Mouse (Mus musculus) CH12.LX (cell line): ENCODE data around the gene Wdr62. TPM values are rescaled to one million over a fixed set of nuclear protein-coding genes. Genes with fewer than 3 reads are reported as not detected.

Experiments
- DNase-seq: peaks from one replicate; pipeline ENCODE4 v3.0.0-alpha.2; 2013; ENCODE audit errors: extremely low read depth
- H3K27ac ChIP-seq: 2 replicates; pipeline ENCODE4 v1.5.1; 2012; ENCODE audit warnings: low read depth, mild to moderate bottlenecking, control low read depth, moderate library complexity; ENCODE audit not compliant: insufficient read depth
- H3K27me3 ChIP-seq: replicated peaks from 2 replicates; pipeline ENCODE3; 2012; ENCODE audit warnings: inconsistent platforms
- H3K36me3 ChIP-seq, 2 experiments: replicated peaks in 1 of 2; 2 replicates each; pipeline versions ENCODE3 to v1.6.1; 2012; ENCODE audit warnings: inconsistent platforms in 1 of 2, low read length in 1 of 2, mild to moderate bottlenecking in 1 of 2, mixed read lengths in 1 of 2, moderate library complexity in 1 of 2; ENCODE audit not compliant: control insufficient read depth in 1 of 2, insufficient read depth in 1 of 2
- H3K4me1 ChIP-seq, 2 experiments: 2 replicates each; pipeline ENCODE4 v1.6.1; 2012; ENCODE audit warnings: inconsistent platforms in 1 of 2, moderate library complexity in 1 of 2; ENCODE audit not compliant: insufficient read depth in 2 of 2, control insufficient read depth in 1 of 2
- H3K4me2 ChIP-seq: 2 replicates; pipeline ENCODE4 v1.6.1; 2012; ENCODE audit warnings: low read depth, mild to moderate bottlenecking, control low read depth; ENCODE audit not compliant: poor library complexity, insufficient read depth, severe bottlenecking
- H3K4me3 ChIP-seq, 3 experiments: fragments of 150-350 bp in 1 of 3; sonication (generic) in 1 of 3; replicated peaks in 1 of 3; 2 replicates each; pipeline versions ENCODE3 to v1.5.1; 2011 to 2012; ENCODE audit warnings: low read depth in 2 of 3, low read length in 2 of 3, mild to moderate bottlenecking in 2 of 3, moderate library complexity in 2 of 3, control low read depth in 1 of 3, improper control_type of control experiment in 1 of 3, inconsistent platforms in 1 of 3, mixed read lengths in 1 of 3; ENCODE audit not compliant: poor library complexity in 1 of 3
- H3K79me2 ChIP-seq: replicated peaks from 2 replicates; pipeline ENCODE4 v1.6.1; 2012; ENCODE audit warnings: mild to moderate bottlenecking, moderate library complexity; ENCODE audit not compliant: control insufficient read depth, poor library complexity, insufficient read depth, severe bottlenecking; ENCODE audit errors: extremely low read depth
- H3K9ac ChIP-seq: 2 replicates; pipeline ENCODE4 v1.6.1; 2012; ENCODE audit warnings: low read depth, mild to moderate bottlenecking, control low read depth, moderate library complexity; ENCODE audit not compliant: insufficient read depth
- H3K9me3 ChIP-seq: replicated peaks from 2 replicates; pipeline ENCODE3; 2012; ENCODE audit warnings: low read length, inconsistent platforms, mixed read lengths
- BHLHE40 ChIP-seq: IDR thresholded peaks from 2 replicates; pipeline ENCODE4 v1.6.1; 2011; ENCODE audit warnings: mild to moderate bottlenecking, low read depth, low read length, improper control_type of control experiment
- CHD1 ChIP-seq: IDR thresholded peaks from 2 replicates; pipeline ENCODE4 v1.6.1; 2012; ENCODE audit warnings: low read depth, low read length, improper control_type of control experiment, inconsistent platforms
- CHD2 ChIP-seq: IDR thresholded peaks from 2 replicates; pipeline ENCODE4 v1.6.1; 2011; ENCODE audit warnings: low read length, improper control_type of control experiment
- E2F4 ChIP-seq: IDR thresholded peaks from 2 replicates; pipeline ENCODE4 v1.6.1; 2011; ENCODE audit warnings: low read depth, low read length, improper control_type of control experiment; ENCODE audit not compliant: insufficient replicate concordance
- ELF1 ChIP-seq: IDR thresholded peaks from 2 replicates; pipeline ENCODE4 v1.6.1; 2014; ENCODE audit warnings: low read depth, mild to moderate bottlenecking, inconsistent platforms, low read length, improper control_type of control experiment
- EP300 ChIP-seq: IDR thresholded peaks from 2 replicates; pipeline ENCODE4 v1.6.1; 2011; ENCODE audit warnings: low read length, improper control_type of control experiment
- ETS1 ChIP-seq: conservative IDR thresholded peaks from 2 replicates; pipeline ENCODE4 v1.6.1; 2012; ENCODE audit warnings: low read depth, mild to moderate bottlenecking, inconsistent platforms, low read length, improper control_type of control experiment, moderate library complexity
- IRF4 ChIP-seq: IDR thresholded peaks from 2 replicates; pipeline ENCODE4 v1.6.1; 2014; ENCODE audit warnings: low read depth, mild to moderate bottlenecking, inconsistent platforms, low read length, improper control_type of control experiment
- JUN ChIP-seq: IDR thresholded peaks from 2 replicates; pipeline ENCODE4 v1.6.1; 2011; ENCODE audit warnings: low read depth, mild to moderate bottlenecking, low read length, improper control_type of control experiment, moderate library complexity; ENCODE audit not compliant: insufficient read depth
- JUND ChIP-seq: conservative IDR thresholded peaks from 2 replicates; pipeline ENCODE4 v1.6.1; 2011; ENCODE audit warnings: low read depth, low read length, improper control_type of control experiment
- MAX ChIP-seq: IDR thresholded peaks from 2 replicates; pipeline ENCODE4 v1.6.1; 2011; ENCODE audit warnings: low read length, improper control_type of control experiment
- MXI1 ChIP-seq: IDR thresholded peaks from 2 replicates; pipeline ENCODE4 v1.6.1; 2011; ENCODE audit warnings: mild to moderate bottlenecking, low read depth, low read length, improper control_type of control experiment
- MYC ChIP-seq: IDR thresholded peaks from 2 replicates; pipeline ENCODE4 v1.6.1; 2011; ENCODE audit warnings: low read depth, mild to moderate bottlenecking, improper control_type of control experiment, low read length
- NELFE ChIP-seq: IDR thresholded peaks from 2 replicates; pipeline ENCODE4 v1.6.1; 2011; ENCODE audit warnings: low read depth, low read length, improper control_type of control experiment
- POLR2A ChIP-seq: IDR thresholded peaks from 2 replicates; pipeline ENCODE4 v1.6.1; 2011; ENCODE audit warnings: low read depth, mild to moderate bottlenecking, improper control_type of control experiment, low read length
- SIN3A ChIP-seq: IDR thresholded peaks from 2 replicates; pipeline ENCODE4 v1.6.1; 2012; ENCODE audit warnings: low read length, improper control_type of control experiment, inconsistent platforms
- TBP ChIP-seq: conservative IDR thresholded peaks from 2 replicates; pipeline ENCODE4 v1.6.1; 2011; ENCODE audit warnings: low read depth, low read length, improper control_type of control experiment
- TCF12 ChIP-seq: IDR thresholded peaks from 2 replicates; pipeline ENCODE4 v1.6.1; 2014; ENCODE audit warnings: low read depth, mild to moderate bottlenecking, inconsistent platforms, low read length, improper control_type of control experiment
- UBTF ChIP-seq: IDR thresholded peaks from 2 replicates; pipeline ENCODE4 v1.6.1; 2012; ENCODE audit warnings: low read depth, mild to moderate bottlenecking, inconsistent platforms, low read length, improper control_type of control experiment, moderate library complexity
- USF1 ChIP-seq: IDR thresholded peaks from 2 replicates; pipeline ENCODE4 v1.6.1; 2014; ENCODE audit warnings: low read depth, mild to moderate bottlenecking, inconsistent platforms, low read length, improper control_type of control experiment
- USF2 ChIP-seq: conservative IDR thresholded peaks from 2 replicates; pipeline ENCODE4 v1.6.1; 2011; ENCODE audit warnings: low read depth, low read length, improper control_type of control experiment
- ZKSCAN1 ChIP-seq: IDR thresholded peaks from 2 replicates; pipeline ENCODE4 v1.6.1; 2012; ENCODE audit warnings: low read depth, inconsistent platforms, low read length, improper control_type of control experiment, borderline replicate concordance
- ZNF384 ChIP-seq: IDR thresholded peaks from 2 replicates; pipeline ENCODE4 v1.6.1; 2012; ENCODE audit warnings: low read depth, low read length, improper control_type of control experiment, inconsistent platforms
- dilution Hi-C: fragments of 300-500 bp; cut with MboI; formaldehyde crosslinking; loops from 2 replicates; pipeline ENCODE4 v1.14.3; 2020; ENCODE audit warnings: low sequenced_read_pairs; ENCODE audit not compliant: extremely low pct_unique_long_range_greater_than_20kb, extremely low pct_ligation_motif_present
- in situ Hi-C: fragments of 300-500 bp; cut with MboI; formaldehyde crosslinking; loops from 3 replicates; pipeline ENCODE4 v1.14.3; 2019; ENCODE audit warnings: low sequenced_read_pairs, low pct_ligation_motif_present, low pct_unique_long_range_greater_than_20kb, mixed read lengths
- polyA plus RNA-seq: library from polyadenylated mRNA; unstranded; fragments of >175 nt; gene quantifications from 2 replicates; pipeline ENCODE4 v1.2.1, GENCODE M21; 2012; ENCODE audit warnings: low read depth; ENCODE audit not compliant: insufficient read length
- total RNA-seq, 2 experiments: library from RNA; depleted of rRNA; stranded (reverse); fragments of 300-350 nt in 1 of 2; fragments of >200 nt in 1 of 2; gene quantifications; 2 replicates each; pipeline ENCODE4 v1.2.3; 2012 to 2014

Wdr62 gene
- 5.3 and 5.4 TPM in 2 replicates for total RNA-seq (2012; rRNA removed)
- total RNA-seq (2014; rRNA removed), result 2.2 and 2.3 TPM in 2 replicates
- 17.7 and 19.7 TPM in 2 replicates for polyA plus RNA-seq

DNA sequence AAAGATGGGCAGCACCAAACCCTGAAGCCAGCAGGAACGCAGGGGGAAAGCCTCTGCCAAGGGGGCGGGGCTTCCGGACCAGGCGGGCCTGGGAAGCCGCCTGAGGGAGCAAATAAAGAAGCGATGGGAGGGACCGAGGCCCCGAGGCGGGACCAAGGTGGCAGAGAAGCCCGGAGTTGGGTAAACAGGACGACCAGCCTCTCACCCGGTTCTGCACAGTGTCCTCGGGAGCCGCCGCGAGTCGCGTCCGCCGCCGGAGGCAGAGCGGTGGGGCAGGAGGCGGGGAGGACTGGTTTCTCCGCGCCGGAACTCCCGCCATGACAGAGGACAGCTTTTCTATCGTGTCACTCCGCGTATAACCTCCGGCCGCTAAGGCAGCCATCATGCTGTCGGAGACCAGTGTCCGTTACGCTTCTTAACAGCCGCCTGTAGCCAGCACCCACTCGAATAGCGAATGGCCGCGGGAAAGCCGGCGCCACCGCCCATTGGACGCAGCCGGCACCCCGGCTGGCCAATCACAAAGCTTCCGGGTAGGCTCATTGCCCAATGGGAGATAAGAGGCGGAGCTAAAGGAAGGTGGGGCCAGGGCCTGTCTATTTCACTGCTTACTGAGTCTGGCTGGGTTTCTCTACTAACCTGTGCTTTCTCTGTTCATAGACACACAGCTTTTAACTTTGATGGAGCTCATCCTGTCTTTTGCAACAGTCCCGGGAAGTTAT lies at the start of gene Wdr62, which contains the start of gene Thap8:
Gene Wdr62 (minus strand): TSS at position 469 of the 719 bp plus-strand sequence.
Gene Thap8 (plus strand): TSS at position 144 of the 719 bp plus-strand sequence.
- Histone ChIP-seq H3K27ac (peak within 1 kb of the TSS; percentile 97), H3K9ac (peak within 1 kb of the TSS; percentile 80), H3K27me3 (no peaks in the 10 kb centered on the region), H3K4me3 (peak within 1 kb of the TSS; percentile 61 to 98 (median 76)), H3K79me2 (peaks cover 5% of the 10 kb centered on the region; the same call in 1 of the 2 replicates), H3K36me3 (peaks cover 0 to 14% of the 10 kb centered on the region in 2 experiments), H3K4me1 (peaks cover 5 to 29% of the 10 kb centered on the region in 2 experiments), H3K9me3 (no peaks in the 10 kb centered on the region), H3K4me2 (peak within 1 kb of the TSS; percentile 83)
- DNase-seq, result peak; percentile 96
- dilution Hi-C loops (no loop called here), in situ Hi-C loops (no loop called here)
- TF ChIP-seq TBP (peak; percentile 92), NELFE (peak; percentile 67; the same call in 1 of the 2 replicates), E2F4 (peak; percentile 77; the same call in 1 of the 2 replicates), EP300 (no peak), CHD2 (peak; percentile 88), SIN3A (peak; percentile 72), JUND (no peak), IRF4 (0 out of 2 replicates have a peak, but pooled peaks have one; percentile 16), POLR2A (peak; percentile 72), ELF1 (peak; percentile 84)

DNA sequence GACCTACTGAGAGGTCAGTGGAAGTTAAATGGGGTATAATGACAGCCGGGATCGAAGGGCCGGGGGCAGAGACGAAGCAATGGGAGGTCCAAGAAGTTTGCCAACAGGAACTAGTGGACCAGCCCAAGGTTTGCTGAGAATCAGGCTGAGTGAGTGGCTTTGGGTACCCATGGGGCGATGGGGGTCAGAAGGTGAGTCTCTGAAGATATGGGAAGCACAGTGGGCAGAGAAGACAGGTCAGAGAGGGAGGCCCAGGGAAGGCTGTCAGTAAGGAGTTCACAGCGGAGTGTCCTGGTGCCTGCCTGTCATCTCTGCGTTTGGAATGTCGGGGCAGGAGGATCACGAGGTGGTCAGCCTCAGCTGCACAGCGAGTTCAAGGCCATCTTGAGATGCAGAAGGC lies 48.2 kb upstream of the Wdr62 start:
- dilution Hi-C loops, result no loop called here
- TF ChIP-seq USF2 (no peak), ETS1 (no peak), CHD1 (no peak), ZKSCAN1 (no peak), MXI1 (no peak), MAX (no peak), TCF12 (no peak), BHLHE40 (no peak), USF1 (no peak), UBTF (no peak), MYC (no peak), JUN (no peak), E2F4 (no peak), EP300 (no peak), ZNF384 (no peak), CHD2 (no peak)

More for the DNA sequence above, 48.2 kb upstream of the Wdr62 start:
- in situ Hi-C loops, result no loop called here
- Histone ChIP-seq H3K9me3 (peaks cover 18% of the 10 kb centered on the region), H3K79me2 (no peaks in the 10 kb centered on the region), H3K4me2 (no peak overlapping the region), H3K9ac (no peak overlapping the region), H3K36me3 (no peaks in the 10 kb centered on the region), H3K27ac (no peak overlapping the region), H3K27me3 (peaks cover 49% of the 10 kb centered on the region), H3K4me1 (peaks cover 8 to 25% of the 10 kb centered on the region in 2 experiments), H3K4me3 (no peak overlapping the region)
- no peak for DNase-seq
